Mouse (Mus musculus) limb, embryonic 12.5 days (tissue): ENCODE results near the gene Hps1. TPM values are rescaled to one million over a fixed set of nuclear protein-coding genes. Genes with fewer than 3 reads are reported as not detected.

ENCODE experiments used
- ATAC-seq: fragments of 200-750 bp; cut with Nextera tagmentation; 2 replicates; pipeline ENCODE4 v1.8.0; 2017; ENCODE audit warnings: low read depth, moderate TSS enrichment; ENCODE audit not compliant: insufficient number of reproducible peaks, insufficient read depth, low FRiP score, low TSS enrichment
- H3K27ac ChIP-seq: fragments of 300-500 bp; sonication (generic); 2 replicates; pipeline ENCODE4 v1.5.1; 2016; ENCODE audit warnings: mild to moderate bottlenecking, moderate library complexity
- H3K27me3 ChIP-seq: fragments of 300-500 bp; sonication (generic); 2 replicates; pipeline ENCODE4 v1.6.1; 2016; ENCODE audit warnings: mild to moderate bottlenecking, moderate library complexity
- H3K36me3 ChIP-seq: fragments of 300-500 bp; sonication (generic); 2 replicates; pipeline ENCODE4 v1.6.1; 2016; ENCODE audit warnings: mild to moderate bottlenecking, moderate library complexity
- H3K4me1 ChIP-seq: fragments of 300-500 bp; sonication (generic); replicated peaks from 2 replicates; pipeline ENCODE4 v1.6.1; 2016
- H3K4me2 ChIP-seq: fragments of 300-500 bp; sonication (generic); 2 replicates; pipeline ENCODE4 v1.6.1; 2016; ENCODE audit warnings: mild to moderate bottlenecking, moderate library complexity
- H3K4me3 ChIP-seq: fragments of 300-500 bp; sonication (generic); replicated peaks from 2 replicates; pipeline ENCODE4 v1.5.1; 2016; ENCODE audit warnings: mild to moderate bottlenecking
- H3K9ac ChIP-seq: fragments of 300-500 bp; sonication (generic); replicated peaks from 2 replicates; pipeline ENCODE4 v1.6.1; 2016; ENCODE audit warnings: mild to moderate bottlenecking, moderate library complexity
- H3K9me3 ChIP-seq: fragments of 300-500 bp; sonication (generic); 2 replicates; pipeline ENCODE4 v1.6.1; 2016; ENCODE audit warnings: mild to moderate bottlenecking, moderate library complexity
- WGBS: fragments of 180-500 bp; shearing (Covaris S2); methylation state at CpG from one replicate; pipeline ENCODE4 v1.1.7; 2016; 5-methylcytosine and 5-hydroxymethylcytosine counted together
- polyA plus RNA-seq: library from polyadenylated mRNA; unstranded; fragments of >200 nt; fragmentation: Nextera tagmentation; extraction: Ambion mirVana; gene quantifications from 2 replicates; pipeline ENCODE4 v1.2.1, GENCODE M21; 2016

Hps1 gene
- polyA plus RNA-seq, 1 experiment from 2014 or later: 15.4 TPM

DNA sequence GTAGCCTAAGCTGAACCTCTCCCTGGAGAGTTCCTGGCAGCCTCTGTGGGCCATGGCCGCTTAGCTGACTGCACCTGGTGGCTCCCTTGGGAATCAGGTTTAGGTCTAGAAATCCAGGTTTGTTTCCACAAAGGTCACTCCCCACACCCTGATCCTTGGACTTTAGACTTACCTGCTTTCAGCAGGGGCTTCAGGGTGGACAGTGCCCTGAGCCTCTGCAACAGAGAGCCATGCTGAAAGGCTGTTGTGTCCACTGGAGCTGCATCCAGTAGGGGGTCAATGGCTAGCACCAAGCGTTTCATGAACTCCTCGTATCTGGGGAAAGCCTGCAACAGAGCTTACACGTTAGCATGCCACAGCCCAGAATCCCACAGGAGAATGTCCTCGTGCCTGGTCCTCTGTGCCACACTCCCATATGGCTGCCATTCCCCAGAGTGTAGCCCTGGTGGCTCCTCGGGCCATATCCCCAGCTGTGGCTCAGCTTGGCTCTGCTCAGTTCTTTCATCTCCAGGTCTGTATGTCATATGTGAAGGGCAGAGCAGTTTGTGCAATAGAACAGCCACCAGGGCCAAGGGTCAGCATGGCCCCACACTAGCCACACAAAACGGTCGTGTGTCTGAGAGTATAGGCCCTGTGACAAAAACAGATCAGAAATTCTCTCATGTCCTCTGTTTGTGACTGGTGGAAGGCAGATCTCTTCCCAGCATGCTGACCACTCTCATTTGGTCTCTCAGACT, 39.4 kb downstream of the Hps1 start:
- ATAC-seq: no peak
- 61% methylated on average over 8 of the region's 8 CpGs for WGBS
- H3K9me3 ChIP-seq: no peaks in the 10 kb centered on the region
- H3K4me2 ChIP-seq: no peak overlapping the region
- H3K27me3 ChIP-seq: 0 out of 2 replicates have a peak, but pooled peaks cover 3% of the 10 kb centered on the region
- no peaks in the 10 kb centered on the region for H3K36me3 ChIP-seq
- peaks cover 14% of the 10 kb centered on the region; the same call in 1 of the 2 replicates for H3K4me1 ChIP-seq
- H3K9ac ChIP-seq: no peak overlapping the region
- H3K4me3 ChIP-seq: no peak overlapping the region
- H3K27ac ChIP-seq: no peak overlapping the region

DNA sequence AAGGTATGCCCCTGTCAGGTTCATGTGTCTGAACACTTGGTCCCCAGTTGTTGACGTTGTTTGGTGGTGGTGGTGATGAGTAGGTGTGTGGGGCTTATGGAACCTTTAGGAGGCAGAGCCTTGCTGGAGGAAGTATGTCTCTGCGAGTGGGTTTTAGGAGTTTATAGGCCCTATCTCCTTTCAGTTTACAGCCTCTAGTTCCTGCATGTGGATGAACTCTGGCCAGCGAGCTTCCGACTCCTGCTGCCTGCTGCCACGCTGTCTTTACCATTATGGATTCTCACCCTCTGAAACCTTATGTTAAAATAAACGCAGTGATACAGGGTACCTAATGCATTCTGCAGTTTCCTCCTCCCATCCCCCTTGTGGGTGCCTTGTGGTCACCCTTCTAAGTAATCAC, 40.0 kb downstream of the Hps1 start:
- Histone ChIP-seq H3K9ac (no peak overlapping the region), H3K9me3 (no peaks in the 10 kb centered on the region), H3K4me2 (no peak overlapping the region), H3K4me3 (no peak overlapping the region), H3K27ac (no peak overlapping the region), H3K4me1 (peaks cover 11% of the 10 kb centered on the region; the same call in 1 of the 2 replicates), H3K36me3 (no peaks in the 10 kb centered on the region), H3K27me3 (0 out of 2 replicates have a peak, but pooled peaks cover 3% of the 10 kb centered on the region)
- no peak for ATAC-seq
- 67% methylated on average over 6 of the region's 6 CpGs for WGBS

- Histone ChIP-seq H3K4me1 (peaks cover 9% of the 10 kb centered on the region; the same call in 1 of the 2 replicates), H3K4me3 (no peak overlapping the region), H3K4me2 (no peak overlapping the region), H3K36me3 (no peaks in the 10 kb centered on the region), H3K27me3 (0 out of 2 replicates have a peak, but pooled peaks cover 3% of the 10 kb centered on the region), H3K9me3 (no peaks in the 10 kb centered on the region), H3K27ac (no peak overlapping the region), H3K9ac (no peak overlapping the region)
- 63% methylated on average over 9 of the region's 9 CpGs for whole genome bisulfite sequencing
- no peak for ATAC-seq
These were observed 42.0 kb downstream of the Hps1 start for GRCm38 (mm10) chr19:42737753-42738152.

DNA sequence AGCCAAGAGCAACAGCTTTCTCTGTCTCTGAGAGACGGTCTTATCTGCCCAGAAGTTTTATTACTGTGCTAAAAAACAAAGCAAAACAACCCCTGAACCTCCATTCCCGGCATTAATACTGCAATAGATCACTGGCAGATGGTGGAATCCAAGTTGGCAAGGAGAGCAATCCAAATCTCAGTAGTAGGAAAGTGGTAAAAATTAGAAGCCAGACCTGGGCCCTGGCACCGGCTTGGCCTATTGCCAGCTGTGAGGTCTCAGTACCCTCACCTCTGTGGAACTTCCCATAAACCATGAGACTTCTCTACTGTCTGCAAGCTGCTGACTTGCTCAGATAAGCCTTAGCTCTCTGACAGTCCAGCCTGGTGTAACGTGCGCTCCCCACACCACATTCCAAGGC, 44.8 kb downstream of the Hps1 start:
- Histone ChIP-seq H3K27me3 (0 out of 2 replicates have a peak, but pooled peaks cover under 1% of the 10 kb centered on the region), H3K9me3 (no peaks in the 10 kb centered on the region)
- WGBS: 69% methylated on average over 5 of the region's 5 CpGs

GRCm38 (mm10) chr19:42727424-42727823, 52.4 kb downstream of the Hps1 start:
- Histone ChIP-seq H3K27me3 (peaks cover 8% of the 10 kb centered on the region), H3K27ac (no peak overlapping the region), H3K4me3 (no peak overlapping the region), H3K4me1 (peaks cover 43% of the 10 kb centered on the region), H3K9me3 (no peaks in the 10 kb centered on the region), H3K4me2 (no peak overlapping the region), H3K9ac (no peak overlapping the region), H3K36me3 (no peaks in the 10 kb centered on the region)
- ATAC-seq: no peak
- WGBS: 93% methylated on average over 4 of the region's 4 CpGs

More for the DNA sequence above, 44.8 kb downstream of the Hps1 start:
- Histone ChIP-seq H3K4me3 (no peak overlapping the region), H3K4me2 (no peak overlapping the region), H3K4me1 (no peaks in the 10 kb centered on the region; the same call in 1 of the 2 replicates), H3K9ac (no peak overlapping the region), H3K36me3 (no peaks in the 10 kb centered on the region), H3K27ac (no peak overlapping the region)
- no peak for ATAC-seq

- Histone ChIP-seq H3K9ac (no peak overlapping the region), H3K36me3 (no peaks in the 10 kb centered on the region), H3K27me3 (peaks cover 8% of the 10 kb centered on the region), H3K4me2 (no peak overlapping the region), H3K27ac (no peak overlapping the region), H3K4me3 (no peak overlapping the region), H3K9me3 (no peaks in the 10 kb centered on the region), H3K4me1 (peaks cover 49% of the 10 kb centered on the region)
- no peak for ATAC-seq
- WGBS: 89% methylated on average over 10 of the region's 10 CpGs
These were observed 53.0 kb downstream of the Hps1 start for GRCm38 (mm10) chr19:42726766-42727165.

DNA sequence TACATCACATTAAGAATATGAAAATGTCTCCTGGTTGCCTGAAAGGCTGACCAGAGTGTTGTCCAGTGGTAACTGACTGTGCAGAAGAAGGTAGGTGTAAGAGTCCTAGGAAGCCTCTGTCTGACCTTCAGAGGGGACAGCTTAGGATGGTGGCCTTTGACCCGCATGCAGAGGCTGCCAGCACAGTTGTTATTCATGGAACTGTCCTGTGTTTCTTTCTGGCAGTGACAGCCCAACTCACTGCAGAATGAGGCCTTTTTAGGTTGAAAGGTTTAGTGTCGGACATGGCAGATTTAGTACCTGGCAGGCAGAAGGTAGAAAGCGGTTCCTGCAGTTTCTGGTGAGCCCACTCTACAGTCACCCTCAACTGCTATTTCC, 53.8 kb downstream of the Hps1 start:
- Histone ChIP-seq H3K9me3 (no peaks in the 10 kb centered on the region), H3K36me3 (no peaks in the 10 kb centered on the region), H3K4me2 (no peak overlapping the region), H3K27ac (0 out of 2 replicates have a peak overlapping the region, but pooled peaks have one; percentile 12), H3K4me1 (peaks cover 51% of the 10 kb centered on the region), H3K27me3 (peaks cover 9% of the 10 kb centered on the region), H3K9ac (no peak overlapping the region), H3K4me3 (no peak overlapping the region)
- ATAC-seq: no peak
- WGBS: 49% methylated on average over 3 of the region's 3 CpGs

DNA sequence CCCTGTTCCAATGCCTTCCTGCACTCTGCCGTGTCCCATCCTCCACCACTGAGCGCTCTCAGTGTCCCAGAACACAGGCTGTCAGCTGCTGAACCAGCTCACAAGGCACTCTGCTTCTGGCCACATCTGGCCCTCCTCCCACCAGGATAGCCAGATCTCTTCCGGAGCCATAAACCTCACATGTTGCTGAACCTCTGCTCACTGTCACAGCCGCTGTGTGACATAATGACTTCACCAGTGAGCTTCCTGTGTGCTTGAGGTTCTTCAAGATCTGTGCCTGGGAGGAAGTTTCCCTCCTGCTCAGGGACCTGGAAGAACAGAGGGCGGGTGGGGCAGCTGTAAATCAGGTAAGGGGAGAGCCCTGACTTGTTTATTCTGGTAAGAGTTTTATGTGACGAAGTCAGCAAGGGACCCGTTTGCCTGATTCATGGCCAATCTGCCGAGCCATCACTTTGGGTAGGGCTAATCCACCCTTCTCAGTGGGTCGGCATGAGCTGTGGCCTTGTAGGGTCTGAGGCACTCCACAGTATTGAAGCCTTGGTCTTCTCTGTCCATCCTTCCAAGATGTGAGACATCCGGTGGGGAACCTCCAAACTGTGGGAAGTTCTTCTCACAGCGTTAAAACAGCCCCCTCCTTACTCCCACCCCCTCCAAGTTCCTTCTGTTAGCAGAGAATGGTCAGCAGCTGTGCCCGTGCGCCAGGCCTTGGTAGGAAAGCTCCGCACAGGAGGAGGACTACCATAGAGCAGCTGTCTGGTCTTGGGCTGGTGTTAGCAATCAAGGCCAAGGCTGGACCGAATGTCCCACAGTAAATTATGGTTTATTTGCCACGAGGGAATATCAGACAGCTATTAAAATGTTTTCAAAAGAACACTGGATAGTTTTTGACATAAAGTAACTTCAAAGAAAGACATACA, 54.5 kb downstream of the Hps1 start:
- Histone ChIP-seq H3K4me3 (no peak overlapping the region), H3K27me3 (peaks cover 16% of the 10 kb centered on the region), H3K36me3 (no peaks in the 10 kb centered on the region), H3K9me3 (no peaks in the 10 kb centered on the region), H3K9ac (no peak overlapping the region), H3K4me1 (peaks cover 54% of the 10 kb centered on the region), H3K4me2 (no peak overlapping the region), H3K27ac (no peak overlapping the region)
- 20% methylated on average over 16 of the region's 16 CpGs for WGBS
- ATAC-seq: 0 out of 2 replicates have a peak, but pooled peaks have one; percentile 43

- 60% methylated on average over 6 of the region's 6 CpGs for WGBS
- Histone ChIP-seq H3K4me2 (no peak overlapping the region), H3K9me3 (no peaks in the 10 kb centered on the region), H3K36me3 (no peaks in the 10 kb centered on the region), H3K4me1 (peaks cover 69% of the 10 kb centered on the region), H3K9ac (no peak overlapping the region), H3K27me3 (peaks cover 18% of the 10 kb centered on the region), H3K27ac (peak overlapping the region; percentile 62; the same call in 1 of the 2 replicates), H3K4me3 (no peak overlapping the region)
- ATAC-seq: no peak
These were observed 56.5 kb downstream of the Hps1 start for GRCm38 (mm10) chr19:42723302-42723701.

DNA sequence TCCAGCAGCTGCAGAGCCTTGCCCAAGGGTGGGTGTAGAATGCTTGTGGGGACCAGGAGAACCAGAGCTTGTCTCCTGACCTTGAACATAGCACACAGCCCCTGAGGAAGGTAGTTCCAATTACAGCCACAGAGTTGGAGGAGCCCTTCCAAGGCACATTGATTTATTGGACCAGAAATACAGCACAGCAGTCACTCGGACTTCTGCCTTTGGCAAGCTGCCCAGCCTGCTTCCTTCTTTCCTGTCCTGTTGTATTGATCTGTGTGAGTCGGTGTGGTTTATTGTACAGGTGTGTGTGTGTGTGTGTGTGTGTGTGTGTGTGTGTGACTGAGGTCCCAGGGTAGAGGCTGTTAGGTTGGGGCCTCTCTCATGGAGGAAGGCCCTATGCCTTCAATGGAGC, 57.3 kb downstream of the Hps1 start:
- no peaks in the 10 kb centered on the region for H3K36me3 ChIP-seq
- H3K27me3 ChIP-seq: peaks cover 18% of the 10 kb centered on the region; the same call in 1 of the 2 replicates
- peak; percentile 82 for ATAC-seq
- peak overlapping the region; percentile 62 for H3K27ac ChIP-seq
- H3K4me1 ChIP-seq: peaks cover 77% of the 10 kb centered on the region
- no peak overlapping the region for H3K4me3 ChIP-seq
- no peak overlapping the region for H3K4me2 ChIP-seq
- no peak overlapping the region for H3K9ac ChIP-seq
- no peaks in the 10 kb centered on the region for H3K9me3 ChIP-seq
- 6% methylated on average over 2 of the region's 2 CpGs for WGBS

GRCm38 (mm10) chr19:42718101-42718500, 61.7 kb downstream of the Hps1 start:
- H3K9me3 ChIP-seq: no peaks in the 10 kb centered on the region
- H3K27me3 ChIP-seq: peaks cover 9% of the 10 kb centered on the region; the same call in 1 of the 2 replicates
- no peaks in the 10 kb centered on the region for H3K36me3 ChIP-seq
- H3K9ac ChIP-seq: no peak overlapping the region
- no peak for ATAC-seq
- WGBS: 79% methylated on average over 3 of the region's 3 CpGs
- H3K4me2 ChIP-seq: no peak overlapping the region
- no peak overlapping the region for H3K4me3 ChIP-seq
- peaks cover 45% of the 10 kb centered on the region for H3K4me1 ChIP-seq
- H3K27ac ChIP-seq: no peak overlapping the region
